Mouse (Mus musculus) embryonic facial prominence, embryonic 14.5 days (tissue): ENCODE results near the gene Ifna12. TPM values are rescaled to one million over a fixed set of nuclear protein-coding genes. Genes with fewer than 3 reads are reported as not detected.
"Not testable (repeated sequence)": the region's sequence is repeated elsewhere in the genome, so short reads cannot be mapped to it uniquely, and the experiment has no call there.

Experiments
- ATAC-seq: fragments of 200-750 bp; cut with Nextera tagmentation; 2 replicates; pipeline ENCODE4 v1.8.0; 2017; ENCODE audit warnings: low read depth, moderate number of reproducible peaks, moderate TSS enrichment
- DNase-seq: peaks from one replicate; pipeline ENCODE4 v3.0.0-alpha.2; 2015; ENCODE audit warnings: low spot score
- H3K27ac ChIP-seq: fragments of 300-500 bp; sonication (generic); replicated peaks from 2 replicates; pipeline ENCODE4 v1.5.1; 2014; ENCODE audit warnings: low read depth, mild to moderate bottlenecking, low read length, moderate library complexity
- H3K27me3 ChIP-seq: fragments of 300-500 bp; sonication (generic); replicated peaks from 2 replicates; pipeline ENCODE4 v1.6.1; 2014; ENCODE audit warnings: low read length; ENCODE audit not compliant: control insufficient read depth, insufficient read depth
- H3K36me3 ChIP-seq: fragments of 300-500 bp; sonication (generic); 2 replicates; pipeline ENCODE4 v1.6.1; 2014; ENCODE audit warnings: low read length, mixed read lengths; ENCODE audit not compliant: control insufficient read depth, insufficient read depth
- H3K4me1 ChIP-seq: fragments of 300-500 bp; sonication (generic); 2 replicates; pipeline ENCODE4 v1.6.1; 2014; ENCODE audit warnings: antibody characterized with exemption, low read length; ENCODE audit not compliant: control insufficient read depth, insufficient read depth
- H3K4me2 ChIP-seq: fragments of 300-500 bp; sonication (generic); 2 replicates; pipeline ENCODE4 v1.6.1; 2014; ENCODE audit warnings: low read depth, mild to moderate bottlenecking, low read length, moderate library complexity, mixed read lengths
- H3K4me3 ChIP-seq: fragments of 300-500 bp; sonication (generic); 2 replicates; pipeline ENCODE4 v1.5.1; 2014; ENCODE audit warnings: low read depth, mild to moderate bottlenecking, low read length
- H3K9ac ChIP-seq: fragments of 300-500 bp; sonication (generic); 2 replicates; pipeline ENCODE4 v1.6.1; 2014; ENCODE audit warnings: low read depth, mild to moderate bottlenecking, low read length, moderate library complexity, mixed read lengths
- H3K9me3 ChIP-seq: fragments of 300-500 bp; sonication (generic); 2 replicates; pipeline ENCODE4 v1.6.1; 2016; ENCODE audit warnings: low read length; ENCODE audit not compliant: control insufficient read depth
- WGBS: fragments of 180-500 bp; shearing (Covaris S2); extraction: QIAGEN DNeasy Blood & Tissue Kit; methylation state at CpG from one replicate; pipeline ENCODE4 v1.1.7; 2014; 5-methylcytosine and 5-hydroxymethylcytosine counted together
- polyA plus RNA-seq: library from polyadenylated mRNA; unstranded; fragments of >200 nt; fragmentation: Nextera tagmentation; extraction: Ambion mirVana; gene quantifications from 2 replicates; pipeline ENCODE4 v1.2.1, GENCODE M21; 2014

Gene Ifna12
- polyA plus RNA-seq, 1 experiment from 2014 or later, result not detected

- Histone ChIP-seq H3K27me3 (no peaks in the 10 kb centered on the region), H3K9me3 (no peaks in the 10 kb centered on the region), H3K9ac (no peak overlapping the region), H3K4me1 (no peaks in the 10 kb centered on the region), H3K27ac (no peak overlapping the region), H3K36me3 (no peaks in the 10 kb centered on the region), H3K4me3 (no peak overlapping the region), H3K4me2 (no peak overlapping the region)
- WGBS, result 91% methylated on average over 1 of the region's 1 CpGs
- DNase-seq (no peak), ATAC-seq (no peak)
Observed at GRCm38 (mm10) chr4:88561791-88562190, 41.4 kb downstream of the Ifna12 start.

GRCm38 (mm10) chr4:88558145-88558544, 45.0 kb downstream of the Ifna12 start, which contains the start of gene Ifna15:
TSS of gene Ifna15 (minus strand) at chr4:88558245.
- not testable (repeated sequence) for H3K27ac ChIP-seq, H3K27me3 ChIP-seq, H3K4me1 ChIP-seq, H3K4me2 ChIP-seq, H3K4me3 ChIP-seq, DNase-seq, ATAC-seq, H3K9ac ChIP-seq, H3K36me3 ChIP-seq, H3K9me3 ChIP-seq

Other genes with a start within 250 kb of the Ifna12 start
- 11.8 and 12.6 TPM in 2 replicates for gene Hacd4, start 164.4 kb downstream of the Ifna12 start, polyA plus RNA-seq
- not detected in 2 replicates for gene Ifnb1, start 80.6 kb downstream of the Ifna12 start, polyA plus RNA-seq
- not detected in 2 replicates for gene Ifna15, start 45.1 kb downstream of the Ifna12 start, polyA plus RNA-seq
- not detected in 2 replicates for gene Ifna14, start 31.6 kb downstream of the Ifna12 start, polyA plus RNA-seq
- not detected in 2 replicates for gene Ifna9, start 11.0 kb downstream of the Ifna12 start, polyA plus RNA-seq
- not detected in 2 replicates for gene C87499, start 31.0 kb upstream of the Ifna12 start, polyA plus RNA-seq
- gene Ifna13, start 41.1 kb upstream of the Ifna12 start, polyA plus RNA-seq, result not detected in 2 replicates
- gene Ifna16, start 73.5 kb upstream of the Ifna12 start, polyA plus RNA-seq, result not detected in 2 replicates
- not detected in 2 replicates for gene Ifna2, start 80.5 kb upstream of the Ifna12 start, polyA plus RNA-seq
- not detected in 2 replicates for gene Ifnab, start 88.0 kb upstream of the Ifna12 start, polyA plus RNA-seq
- gene Gm26566, start 118.4 kb upstream of the Ifna12 start, polyA plus RNA-seq, result 1.2 and 2.0 TPM in 2 replicates
- gene Klhl9, start 119.1 kb upstream of the Ifna12 start, polyA plus RNA-seq, result 126 and 129 TPM in 2 replicates
- gene Gm13271, start 151.5 kb upstream of the Ifna12 start, polyA plus RNA-seq, result not detected in 2 replicates
- 0.17 and 0.28 TPM in 2 replicates for gene Gm13283, start 156.7 kb upstream of the Ifna12 start, polyA plus RNA-seq
- 0.48 TPM in 1 of 2 replicates, not detected in the other for gene Gm13290, start 170.5 kb upstream of the Ifna12 start, polyA plus RNA-seq
- not detected in 2 replicates for gene Gm13289, start 173.5 kb upstream of the Ifna12 start, polyA plus RNA-seq
- gene Gm13272, start 176.5 kb upstream of the Ifna12 start, polyA plus RNA-seq, result not detected in 2 replicates
- gene Ifnz, start 178.8 kb upstream of the Ifna12 start, polyA plus RNA-seq, result 0.16 and 0.31 TPM in 2 replicates
- not detected in 2 replicates for gene Gm13276, start 182.3 kb upstream of the Ifna12 start, polyA plus RNA-seq
- not detected in 2 replicates for gene Gm13277, start 185.3 kb upstream of the Ifna12 start, polyA plus RNA-seq
- gene Gm13278, start 188.2 kb upstream of the Ifna12 start, polyA plus RNA-seq, result not detected in 2 replicates
- not detected in 2 replicates for gene Gm13275, start 191.1 kb upstream of the Ifna12 start, polyA plus RNA-seq
- not detected in 2 replicates for gene Gm13279, start 194.0 kb upstream of the Ifna12 start, polyA plus RNA-seq
- gene Gm13285, start 196.3 kb upstream of the Ifna12 start, polyA plus RNA-seq, result 0.67 and 0.74 TPM in 2 replicates
- gene Gm13287, start 199.9 kb upstream of the Ifna12 start, polyA plus RNA-seq, result 0.54 TPM in 1 of 2 replicates, not detected in the other
- 0.21 TPM in 1 of 2 replicates, not detected in the other for gene Gm13288, start 202.2 kb upstream of the Ifna12 start, polyA plus RNA-seq
- gene Ifna7, start 212.9 kb upstream of the Ifna12 start, polyA plus RNA-seq, result not detected in 2 replicates
- not detected in 2 replicates for gene Ifna11, start 216.6 kb upstream of the Ifna12 start, polyA plus RNA-seq
- not detected in 2 replicates for gene Ifna6, start 224.0 kb upstream of the Ifna12 start, polyA plus RNA-seq
- gene Ifna5, start 232.1 kb upstream of the Ifna12 start, polyA plus RNA-seq, result not detected in 2 replicates
- gene Ifna4, start 238.5 kb upstream of the Ifna12 start, polyA plus RNA-seq, result not detected in 2 replicates
- not detected in 2 replicates for gene Ifna1, start 246.7 kb upstream of the Ifna12 start, polyA plus RNA-seq